Mouse (Mus musculus) liver, postnatal 0 days (tissue): ENCODE results near the gene Gm10142. TPM values are rescaled to one million over a fixed set of nuclear protein-coding genes. Genes with fewer than 3 reads are reported as not detected.
"Not testable (repeated sequence)": the region's sequence is repeated elsewhere in the genome, so short reads cannot be mapped to it uniquely, and the experiment has no call there.

Source experiments
- ATAC-seq: fragments of 200-750 bp; cut with Nextera tagmentation; 2 replicates; pipeline ENCODE4 v1.8.0; 2017; ENCODE audit warnings: mild to moderate bottlenecking, moderate library complexity
- DNase-seq: peaks from one replicate; pipeline ENCODE4 v3.0.0-alpha.2; 2016
- H3K27ac ChIP-seq: fragments of 300-500 bp; sonication (generic); 2 replicates; pipeline ENCODE4 v1.5.1; 2014; ENCODE audit warnings: antibody characterized with exemption, moderate library complexity, mild to moderate bottlenecking, low read depth
- H3K27me3 ChIP-seq: fragments of 300-500 bp; sonication (generic); 2 replicates; pipeline ENCODE4 v1.6.1; 2014; ENCODE audit warnings: low read length, control low read depth, mixed read lengths; ENCODE audit not compliant: insufficient read depth
- H3K36me3 ChIP-seq: fragments of 300-500 bp; sonication (generic); replicated peaks from 2 replicates; pipeline ENCODE4 v1.6.1; 2014; ENCODE audit warnings: mild to moderate bottlenecking, control low read depth, low read length, moderate library complexity, mixed read lengths; ENCODE audit not compliant: insufficient read depth
- H3K4me1 ChIP-seq: fragments of 300-500 bp; sonication (generic); 2 replicates; pipeline ENCODE4 v1.6.1; 2014; ENCODE audit warnings: antibody characterized with exemption, mild to moderate bottlenecking, control low read depth; ENCODE audit not compliant: insufficient read depth
- H3K4me2 ChIP-seq: fragments of 300-500 bp; sonication (generic); 2 replicates; pipeline ENCODE4 v1.6.1; 2014; ENCODE audit warnings: low read depth, mild to moderate bottlenecking, low read length, moderate library complexity, mixed read lengths
- H3K4me3 ChIP-seq: fragments of 300-500 bp; sonication (generic); 2 replicates; pipeline ENCODE4 v1.5.1; 2014; ENCODE audit warnings: low read depth, low read length
- H3K9ac ChIP-seq: fragments of 300-500 bp; sonication (generic); replicated peaks from 2 replicates; pipeline ENCODE4 v1.6.1; 2014; ENCODE audit warnings: mild to moderate bottlenecking, moderate library complexity
- H3K9me3 ChIP-seq: fragments of 300-500 bp; sonication (generic); 2 replicates; pipeline ENCODE4 v1.6.1; 2016; ENCODE audit warnings: mild to moderate bottlenecking, control low read depth, low read length, mixed read lengths
- CTCF ChIP-seq: sonication (generic); IDR thresholded peaks from 2 replicates; pipeline ENCODE4 v1.5.1; 2016; ENCODE audit warnings: antibody characterized with exemption, low read depth
- EP300 ChIP-seq: IDR thresholded peaks from 2 replicates; pipeline ENCODE4 v1.6.1; 2016; ENCODE audit warnings: antibody characterized with exemption, low read depth, mild to moderate bottlenecking
- WGBS: fragments of 180-500 bp; shearing (Covaris S2); extraction: QIAGEN DNeasy Blood & Tissue Kit; methylation state at CpG from one replicate; pipeline ENCODE4 v1.1.7; 2014; ENCODE audit not compliant: insufficient replicate concordance; 5-methylcytosine and 5-hydroxymethylcytosine counted together
- polyA plus RNA-seq: library from polyadenylated mRNA; unstranded; fragments of >200 nt; fragmentation: Nextera tagmentation; extraction: Ambion mirVana; gene quantifications from 2 replicates; pipeline ENCODE4 v1.2.1, GENCODE M21; 2015

Gm10142 gene
- polyA plus RNA-seq, 1 experiment from 2014 or later = not detected

DNA sequence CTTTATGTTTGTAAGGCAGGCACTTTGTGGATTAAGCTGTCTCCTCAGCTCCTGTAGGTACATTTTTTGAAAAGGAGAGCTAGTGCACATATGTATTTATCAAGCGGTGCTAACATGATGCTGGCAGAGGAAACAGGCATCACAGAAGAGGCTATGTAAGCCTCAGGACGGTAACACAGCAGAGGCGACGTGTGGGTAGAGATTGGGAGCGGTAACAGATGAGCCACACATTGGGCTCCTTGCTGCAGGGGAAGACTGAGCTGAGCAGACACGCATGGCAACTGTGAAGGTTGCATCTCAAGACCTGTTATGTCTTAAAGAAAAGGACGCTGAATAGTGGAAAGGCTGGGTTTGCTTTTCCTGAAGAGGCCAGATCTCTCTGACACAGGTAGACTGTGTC lies 32.6 kb upstream of the Gm10142 start:
- Histone ChIP-seq H3K27ac (no peak overlapping the region), H3K9ac (no peak overlapping the region), H3K27me3 (peaks cover 45% of the 10 kb centered on the region), H3K4me2 (no peak overlapping the region), H3K4me3 (no peak overlapping the region), H3K36me3 (no peaks in the 10 kb centered on the region), H3K4me1 (no peaks in the 10 kb centered on the region), H3K9me3 (no peaks in the 10 kb centered on the region)
- DNase-seq = no peak
- 67% methylated on average over 7 of the region's 7 CpGs for WGBS
- ATAC-seq = no peak
- TF ChIP-seq CTCF (no peak), EP300 (no peak)

DNA sequence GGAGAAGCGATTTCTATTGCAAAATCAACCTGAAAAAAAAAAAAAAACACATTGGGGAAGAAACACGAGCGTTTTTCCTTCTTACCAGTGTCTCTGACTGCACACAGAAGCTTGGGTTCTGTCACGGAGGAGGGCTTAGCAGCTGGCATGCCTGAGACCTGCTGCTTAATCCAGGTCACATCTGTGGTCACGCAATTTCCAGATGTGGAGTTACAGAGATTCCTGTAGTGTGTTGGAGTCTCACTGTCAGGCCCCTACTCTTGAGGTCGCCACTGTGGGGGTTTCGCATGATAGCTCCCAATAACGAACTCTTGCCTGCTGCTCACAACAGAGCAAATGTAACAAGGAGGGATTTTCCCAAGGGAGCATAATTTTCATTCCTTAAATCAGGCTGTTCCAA lies 31.4 kb upstream of the Gm10142 start:
- Histone ChIP-seq H3K4me2 (no peak overlapping the region), H3K4me3 (no peak overlapping the region), H3K27ac (no peak overlapping the region), H3K9ac (no peak overlapping the region), H3K27me3 (peaks cover 40% of the 10 kb centered on the region), H3K9me3 (no peaks in the 10 kb centered on the region), H3K4me1 (no peaks in the 10 kb centered on the region), H3K36me3 (no peaks in the 10 kb centered on the region)
- WGBS = 32% methylated on average over 8 of the region's 8 CpGs
- ATAC-seq = no peak
- no peak for DNase-seq
- TF ChIP-seq EP300 (no peak), CTCF (no peak)

DNA sequence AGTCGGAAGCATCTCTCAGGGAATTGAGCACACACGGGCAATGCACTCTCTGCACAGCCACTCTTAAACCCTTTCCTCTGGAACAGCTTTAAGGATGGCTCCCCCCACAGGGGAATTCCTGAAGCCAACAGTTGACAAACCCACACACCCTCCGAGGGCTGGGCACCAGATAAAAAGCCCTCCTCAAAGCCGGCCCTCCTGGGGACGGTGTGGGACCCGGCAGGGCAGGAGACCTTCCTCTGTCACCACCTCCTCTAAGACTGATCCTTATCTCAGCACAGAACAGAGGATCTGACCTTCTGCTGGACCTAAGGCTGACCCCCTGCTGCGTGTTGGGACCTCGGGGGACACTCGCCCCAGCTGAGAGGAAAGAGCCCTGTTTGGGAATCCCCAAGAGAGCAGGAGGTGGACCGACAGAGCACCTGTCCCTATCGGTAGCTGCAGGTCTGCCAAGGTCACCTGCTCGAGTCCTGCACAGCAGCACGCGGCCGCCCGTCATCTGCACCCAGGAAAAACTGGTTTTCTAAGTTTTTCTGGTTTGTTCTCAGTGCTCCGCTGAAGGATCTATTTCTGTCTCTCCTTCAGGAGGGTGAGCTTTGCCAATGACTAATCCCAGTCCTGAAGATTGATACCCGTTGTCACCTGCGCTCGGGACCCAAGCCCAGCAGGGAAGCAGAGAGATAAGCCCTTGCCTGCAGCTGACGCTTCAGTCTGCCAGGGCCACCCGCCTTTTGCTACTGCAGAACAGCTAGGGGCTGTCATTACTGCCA lies 29.5 kb upstream of the Gm10142 start, which contains the start of gene Tspear:
TSS of gene Tspear (plus strand) at position 675 of the 770 bp plus-strand sequence.
- 4% methylated on average over 22 of the region's 22 CpGs for WGBS
- H3K27ac ChIP-seq = no peak within 1 kb of the TSS
- peaks cover 36% of the 10 kb centered on the region for H3K27me3 ChIP-seq

DNA sequence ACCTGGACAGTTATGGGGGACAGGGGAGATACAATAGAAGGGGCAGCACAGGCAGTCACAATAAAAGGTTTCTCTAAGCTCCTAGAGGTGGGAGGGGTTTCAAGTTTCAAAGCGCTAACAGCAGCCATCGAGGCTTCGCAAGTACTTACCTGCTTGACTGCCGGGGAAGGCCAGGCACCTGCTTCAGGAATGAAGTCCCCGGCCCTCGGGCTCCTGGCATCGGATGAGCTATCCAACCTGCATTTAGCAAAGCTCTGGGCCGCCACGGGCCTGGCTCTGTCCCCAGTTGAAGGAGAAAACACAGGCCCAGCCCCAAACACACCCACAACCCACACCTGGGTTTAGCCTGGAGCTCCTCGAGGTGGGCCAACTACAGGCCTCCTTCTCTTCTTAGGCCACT lies 28.6 kb upstream of the Gm10142 start:
- no peak overlapping the region for H3K27ac ChIP-seq
- H3K9ac ChIP-seq = no peak overlapping the region
- 22% methylated on average over 10 of the region's 10 CpGs for WGBS
- H3K36me3 ChIP-seq = no peaks in the 10 kb centered on the region
- TF ChIP-seq CTCF = no peak
- no peak for TF ChIP-seq EP300
- H3K27me3 ChIP-seq = peaks cover 36% of the 10 kb centered on the region
- no peak overlapping the region for H3K4me3 ChIP-seq
- H3K4me1 ChIP-seq = no peaks in the 10 kb centered on the region
- H3K9me3 ChIP-seq = no peaks in the 10 kb centered on the region
- H3K4me2 ChIP-seq = no peak overlapping the region
- ATAC-seq (no peak), DNase-seq (no peak)

More for the DNA sequence above, 29.5 kb upstream of the Gm10142 start, which contains the start of gene Tspear:
- no peaks in the 10 kb centered on the region for H3K4me1 ChIP-seq
- H3K9ac ChIP-seq = no peak within 1 kb of the TSS
- H3K9me3 ChIP-seq = no peaks in the 10 kb centered on the region
- DNase-seq (no peak), ATAC-seq (no peak)
- H3K4me3 ChIP-seq = no peak within 1 kb of the TSS
- no peaks in the 10 kb centered on the region for H3K36me3 ChIP-seq
- TF ChIP-seq CTCF = no peak
- TF ChIP-seq EP300 = no peak
- no peak within 1 kb of the TSS for H3K4me2 ChIP-seq

DNA sequence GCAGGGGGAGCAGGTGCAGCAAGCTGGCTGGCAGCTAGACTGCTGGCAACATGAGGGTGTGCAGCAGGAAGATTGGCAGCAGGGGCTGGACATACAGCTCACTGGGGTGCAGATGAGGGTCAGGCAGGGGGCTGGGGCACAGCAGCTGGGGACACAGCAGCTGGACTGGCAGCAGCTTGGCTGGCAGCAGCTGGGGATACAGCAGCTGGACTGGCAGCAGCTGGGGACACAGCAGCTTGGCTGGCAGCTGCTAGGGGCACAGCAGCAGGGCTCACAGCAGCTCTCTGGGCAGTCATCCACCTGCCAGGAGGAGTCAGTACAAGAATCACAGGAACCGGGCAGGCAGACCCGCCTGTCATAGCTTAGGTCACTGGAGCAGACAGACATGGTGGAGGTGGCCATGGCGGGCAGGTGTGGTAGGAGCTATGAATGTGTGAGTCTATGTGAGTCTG lies 25.2 kb upstream of the Gm10142 start, which contains the start of gene Gm19402:
TSS of gene Gm19402 (minus strand) at position 402 of the 452 bp plus-strand sequence.
- ATAC-seq, H3K4me1 ChIP-seq, H3K36me3 ChIP-seq, H3K27ac ChIP-seq, H3K4me2 ChIP-seq, H3K4me3 ChIP-seq, H3K9me3 ChIP-seq, DNase-seq, H3K9ac ChIP-seq: not testable (repeated sequence)
- peaks cover 32% of the 10 kb centered on the region for H3K27me3 ChIP-seq
- 72% methylated on average over 3 of the region's 3 CpGs for WGBS

DNA sequence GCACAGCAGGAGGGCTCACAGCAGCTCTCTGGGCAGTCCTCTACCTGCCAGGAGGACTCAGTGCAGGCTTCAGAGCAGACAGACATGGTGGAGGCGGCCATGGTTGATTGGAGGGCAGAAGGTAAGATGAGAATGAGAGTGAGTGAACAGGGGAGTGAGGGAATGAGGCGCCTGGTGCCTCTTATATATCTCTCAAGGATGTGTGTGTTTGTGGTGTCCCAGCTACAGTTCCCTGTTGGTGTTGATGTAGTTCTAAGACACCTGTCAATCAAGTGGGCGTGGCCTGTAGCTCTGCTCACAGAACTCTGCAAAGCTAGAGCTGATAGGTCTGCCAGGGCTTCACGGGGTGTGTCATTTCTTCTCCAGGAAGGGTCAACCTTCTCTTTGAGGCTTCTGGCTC lies 18.5 kb upstream of the Gm10142 start, which contains the start of gene Gm9508:
TSS of gene Gm9508 (minus strand) at position 101 of the 400 bp plus-strand sequence.
- ATAC-seq = no peak
- Histone ChIP-seq H3K4me3 (no peak within 1 kb of the TSS), H3K4me1 (no peaks in the 10 kb centered on the region), H3K36me3 (no peaks in the 10 kb centered on the region), H3K27ac (no peak within 1 kb of the TSS), H3K4me2 (no peak within 1 kb of the TSS), H3K9ac (no peak within 1 kb of the TSS), H3K27me3 (0 out of 2 replicates have a peak, but pooled peaks cover 5% of the 10 kb centered on the region), H3K9me3 (peaks cover 6% of the 10 kb centered on the region; the same call in 1 of the 2 replicates)
- WGBS = 32% methylated on average over 4 of the region's 4 CpGs
- DNase-seq = no peak
- TF ChIP-seq EP300 (no peak), CTCF (no peak)
